Mouse (Mus musculus) thymus, adult 2 months (tissue): ENCODE measurements at regions not wholly inside any gene's neighbourhood (a gene's known extent, or its start where the extent isn't known, plus 50 kb on each side); places are given as distances from the start of the nearest gene placed in this dataset.

Experiments
- CTCF ChIP-seq: fragments of 200-500 bp; IDR thresholded peaks from 2 replicates; pipeline ENCODE4 v1.5.1; 2012; ENCODE audit warnings: mild to moderate bottlenecking, control low read depth, low read length, moderate library complexity, borderline replicate concordance; ENCODE audit not compliant: control insufficient read depth, poor library complexity, insufficient read depth; ENCODE audit errors: extremely low read depth
- POLR2A ChIP-seq: fragments of 200-500 bp; IDR thresholded peaks from 2 replicates; pipeline ENCODE4 v1.6.1; 2012; ENCODE audit warnings: mild to moderate bottlenecking, low read length, control low read depth, moderate library complexity; ENCODE audit not compliant: control insufficient read depth, poor library complexity, insufficient read depth; ENCODE audit errors: extremely low read depth

DNA sequence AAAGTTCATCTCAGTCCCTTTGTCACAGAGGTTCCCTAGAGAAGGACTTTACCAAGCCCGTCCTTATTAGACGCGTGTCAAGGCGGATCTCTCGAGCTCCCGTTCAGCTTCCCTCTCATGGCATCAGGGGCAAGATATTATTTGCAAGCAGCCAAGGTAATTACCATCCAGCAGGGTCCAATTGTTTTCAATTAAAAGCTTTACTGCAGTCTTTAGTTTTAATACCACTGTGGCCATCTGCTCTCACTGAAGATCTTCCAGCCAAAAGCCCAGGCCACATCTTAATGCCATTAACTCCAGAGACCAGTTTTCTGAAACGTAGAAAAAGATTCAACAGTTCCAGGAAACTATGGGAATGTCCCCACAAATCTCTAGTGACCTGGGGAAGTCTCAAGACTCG, 191.1 kb downstream of the Qk start:
- TF ChIP-seq CTCF, result no peak
- no peak for TF ChIP-seq POLR2A
